Mouse (Mus musculus) brain, embryonic 14.5 days (tissue): ENCODE measurements around the gene Hoxa10. TPM values are rescaled to one million over a fixed set of nuclear protein-coding genes. Genes with fewer than 3 reads are reported as not detected.

ENCODE experiments used
- DNase-seq: peaks from one replicate; pipeline ENCODE4 v3.0.0-alpha.2; 2011; ENCODE audit warnings: low read depth
- CTCF ChIP-seq: fragments of 200-500 bp; IDR thresholded peaks from 2 replicates; pipeline ENCODE4 v1.5.1; 2012; ENCODE audit warnings: inconsistent platforms, mild to moderate bottlenecking, moderate library complexity, borderline replicate concordance; ENCODE audit not compliant: insufficient read depth, insufficient read length; ENCODE audit errors: extremely low read depth
- POLR2A ChIP-seq: fragments of 200-500 bp; IDR thresholded peaks from 2 replicates; pipeline ENCODE4 v1.6.1; 2012; ENCODE audit warnings: mild to moderate bottlenecking, inconsistent platforms, borderline replicate concordance; ENCODE audit not compliant: poor library complexity, insufficient read depth, insufficient read length, severe bottlenecking; ENCODE audit errors: extremely low read depth
- polyA plus RNA-seq: library from polyadenylated mRNA; depleted of rRNA; stranded (reverse); fragments of >200 nt; gene quantifications from 2 replicates; pipeline ENCODE4 v1.2.3, GENCODE M21; 2012

Gene Hoxa10
- polyA plus RNA-seq, 1 experiment = 0.08 TPM

DNA sequence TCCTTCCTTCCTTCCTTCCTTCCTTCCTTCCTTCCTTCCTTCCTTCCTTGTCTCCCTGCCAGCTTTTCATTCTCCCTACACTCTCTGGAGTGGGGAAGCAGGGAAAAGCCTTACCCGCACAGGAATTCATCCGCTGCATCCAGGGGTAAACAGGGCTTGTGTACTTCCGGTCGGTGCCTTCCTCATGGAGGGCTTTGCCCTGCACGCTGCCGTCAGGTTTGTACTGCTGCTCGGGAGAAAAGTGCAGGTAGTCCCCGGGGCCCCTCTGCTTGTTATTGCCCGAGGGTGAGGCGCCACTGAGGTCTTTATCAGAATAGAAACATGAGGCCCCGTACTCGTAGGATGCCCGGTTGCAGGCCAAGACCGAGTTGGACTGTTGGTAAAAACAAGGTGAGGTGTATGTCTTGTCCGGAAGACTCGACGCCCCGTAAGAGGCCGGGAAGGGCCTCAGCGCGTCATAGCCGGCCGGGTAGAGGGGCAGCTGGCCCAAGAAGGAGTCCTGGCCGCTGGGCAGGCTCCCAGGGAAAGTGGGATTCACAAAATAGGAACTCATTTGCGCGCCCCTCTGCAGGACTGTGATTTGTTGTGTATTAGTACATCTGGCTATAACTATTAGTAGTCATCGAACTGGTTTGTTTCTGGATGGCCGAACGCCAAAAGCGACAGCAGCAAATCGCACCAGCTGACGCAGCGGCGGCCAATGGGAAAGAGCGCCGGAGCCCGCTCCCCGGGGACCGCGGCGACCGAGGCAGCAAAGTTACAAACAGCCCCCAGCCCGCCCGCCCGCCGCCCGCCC lies 32.4 kb downstream of the Hoxa10 start, which contains the start of gene Hoxa6:
Hoxa6 (minus strand) TSS at position 651 of the 796 bp plus-strand sequence.
- TF ChIP-seq CTCF (no peak), POLR2A (no peak)
- no peak for DNase-seq

GRCm38 (mm10) chr6:52207684-52207976 lies 33.0 kb downstream of the Hoxa10 start:
- no peak for DNase-seq
- TF ChIP-seq CTCF = no peak
- no peak for TF ChIP-seq POLR2A

DNA sequence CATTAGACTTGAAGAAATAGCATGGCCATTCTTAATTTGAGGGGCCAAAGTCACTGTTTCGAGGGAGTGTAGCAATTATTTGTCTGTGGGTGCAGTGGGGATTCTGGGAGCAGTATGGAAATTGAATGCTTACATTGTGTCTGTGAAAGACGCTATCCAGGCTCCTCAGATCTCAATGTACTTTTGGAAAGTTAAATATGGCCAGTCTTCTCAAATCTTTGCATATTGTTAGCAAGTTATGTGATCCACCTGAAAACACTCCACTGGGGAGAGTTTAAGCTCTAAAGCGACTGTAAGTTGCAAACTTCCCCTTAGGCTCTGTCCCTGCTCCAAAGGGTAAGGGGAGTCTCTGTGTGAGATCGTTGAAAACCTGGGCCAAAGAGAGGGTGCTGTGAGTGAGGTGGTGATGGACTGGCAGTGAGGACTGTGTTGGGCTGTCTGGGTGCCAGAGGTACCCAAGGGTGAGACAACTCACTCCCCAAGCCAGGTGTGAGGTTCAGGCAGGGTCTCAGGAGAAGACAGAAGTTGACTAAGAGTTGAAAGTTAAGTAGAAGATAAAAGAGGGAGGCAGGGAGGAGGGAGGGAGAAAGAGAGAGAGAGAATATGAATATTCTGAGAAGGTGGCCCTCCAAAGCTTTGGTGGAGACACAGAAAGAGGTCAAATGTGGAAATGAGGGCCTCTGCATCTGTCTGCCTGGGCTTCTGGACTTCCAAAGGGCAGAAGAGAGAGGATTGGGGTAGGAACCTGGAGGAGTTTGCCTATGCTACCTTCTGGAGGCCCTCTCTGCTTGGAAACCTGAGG lies 33.6 kb downstream of the Hoxa10 start:
- no peak for TF ChIP-seq POLR2A
- no peak for DNase-seq

DNA sequence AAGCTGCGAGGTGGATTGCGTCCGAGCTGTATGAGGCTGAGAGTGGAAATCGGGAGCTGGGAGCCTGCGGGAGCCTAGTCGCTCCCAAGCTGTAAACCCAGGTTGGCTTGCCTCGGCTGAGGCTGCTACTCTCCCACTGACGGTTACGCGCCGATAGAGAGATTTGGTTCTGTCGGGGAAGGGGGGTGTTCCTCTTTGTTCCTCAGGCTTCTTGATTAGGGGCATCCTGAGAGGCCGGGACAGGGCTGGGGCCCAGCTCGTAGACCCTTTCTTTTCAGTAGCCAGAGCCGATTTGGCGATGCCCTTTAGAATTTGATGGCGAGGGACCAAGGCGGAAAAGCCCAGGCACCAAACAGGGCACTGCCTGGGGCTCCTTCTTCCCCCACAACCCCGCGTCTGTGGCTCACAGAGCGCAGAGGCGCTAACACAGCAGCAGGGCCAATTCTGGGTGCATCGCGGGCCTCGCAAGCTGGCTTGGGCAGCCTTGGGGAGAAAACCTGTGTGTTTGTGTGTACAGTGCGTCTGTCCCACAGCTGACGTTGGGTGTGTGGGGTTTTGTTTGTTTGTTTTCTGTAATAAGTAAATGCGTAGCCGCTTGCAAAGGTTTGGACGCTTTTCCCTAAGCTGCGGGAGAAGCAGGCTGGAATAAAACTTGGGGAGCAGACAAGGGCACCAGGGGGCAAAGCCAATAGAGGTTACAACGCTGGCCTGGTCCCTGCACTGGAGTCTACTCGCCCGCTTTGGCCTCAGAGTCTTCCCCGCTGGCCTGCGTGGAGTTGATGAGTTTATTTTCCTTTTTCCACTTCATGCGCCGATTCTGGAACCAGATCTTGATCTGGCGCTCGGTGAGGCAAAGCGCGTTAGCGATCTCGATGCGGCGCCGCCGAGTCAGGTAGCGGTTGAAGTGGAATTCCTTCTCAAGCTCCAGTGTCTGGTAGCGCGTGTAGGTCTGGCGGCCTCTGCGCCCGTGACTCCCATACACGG lies 34.7 kb downstream of the Hoxa10 start:
- no peak for DNase-seq
- TF ChIP-seq CTCF = no peak
- no peak for TF ChIP-seq POLR2A

GRCm38 (mm10) chr6:52205221-52205620 lies 35.4 kb downstream of the Hoxa10 start:
- DNase-seq = no peak
- TF ChIP-seq POLR2A (no peak), CTCF (no peak)

DNA sequence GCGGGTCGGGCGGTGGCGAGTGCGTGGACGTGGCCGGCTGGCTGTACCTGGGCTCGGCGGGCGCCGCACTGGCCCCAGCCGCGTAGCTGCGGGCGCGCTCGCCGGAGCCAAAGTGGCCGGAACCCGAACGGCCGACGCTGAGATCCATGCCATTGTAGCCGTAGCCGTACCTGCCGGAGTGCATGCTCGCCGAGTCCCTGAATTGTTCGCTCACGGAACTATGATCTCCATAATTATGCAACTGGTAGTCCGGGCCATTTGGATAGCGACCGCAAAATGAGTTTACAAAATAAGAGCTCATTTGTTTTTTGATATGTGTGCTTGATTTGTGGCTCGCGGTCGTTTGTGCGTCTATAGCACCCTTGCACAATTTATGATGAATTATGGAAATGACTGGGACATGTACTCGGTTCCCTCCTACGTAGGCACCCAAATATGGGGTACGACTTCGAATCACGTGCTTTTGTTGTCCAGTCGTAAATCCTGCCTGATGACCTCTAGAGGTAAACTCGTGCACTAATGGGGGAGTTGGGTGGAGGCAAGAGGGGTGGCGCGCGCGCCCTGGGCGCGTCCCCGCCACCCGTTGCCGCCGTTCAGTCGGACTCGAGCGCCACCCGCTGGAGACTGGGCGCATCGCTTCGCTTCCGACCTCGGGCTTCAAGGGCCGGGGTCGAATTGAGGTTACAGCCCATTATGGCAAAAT lies 36.5 kb downstream of the Hoxa10 start, which contains the start of gene Hoxa5:
Hoxa5 (minus strand) TSS at position 538 of the 703 bp plus-strand sequence.
- TF ChIP-seq CTCF (peak; percentile 71), POLR2A (no peak)
- DNase-seq = no peak

DNA sequence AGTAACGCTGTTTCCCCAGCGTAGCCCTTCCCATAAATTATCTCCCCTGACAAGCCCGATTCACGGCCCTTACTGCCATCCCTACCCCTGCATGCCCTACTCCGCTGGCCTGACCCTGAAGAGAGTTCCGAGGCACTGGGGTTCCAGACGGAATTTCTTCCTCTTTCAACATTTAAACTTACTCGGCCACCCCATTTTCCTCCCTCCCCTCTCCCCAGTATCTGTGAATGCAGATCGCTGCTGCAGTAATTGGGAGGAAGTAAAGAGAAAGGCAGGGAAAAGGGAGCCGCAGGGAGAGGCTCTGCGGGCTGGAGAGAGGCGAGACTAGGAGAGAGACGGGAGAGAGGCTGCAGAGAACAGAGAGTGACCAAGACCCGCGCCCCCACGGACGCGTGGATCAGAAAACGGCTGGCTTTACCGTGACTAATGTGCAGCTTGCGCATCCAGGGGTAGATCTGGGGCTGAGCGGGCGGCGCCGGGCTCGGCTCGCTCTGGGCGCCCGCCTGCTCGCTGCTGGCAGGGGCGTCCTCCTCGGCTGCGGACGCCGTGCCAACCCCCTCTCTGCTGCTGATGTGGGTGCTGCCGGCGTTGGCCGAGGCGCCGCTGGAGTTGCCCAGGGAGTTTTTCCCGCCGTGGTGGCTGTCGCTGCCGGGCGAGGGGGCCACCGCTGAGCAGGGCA lies 37.1 kb downstream of the Hoxa10 start:
- no peak for DNase-seq
- TF ChIP-seq POLR2A (no peak), CTCF (no peak)

GRCm38 (mm10) chr6:52203121-52203370 lies 37.6 kb downstream of the Hoxa10 start:
- TF ChIP-seq POLR2A (no peak), CTCF (no peak)
- no peak for DNase-seq

- TF ChIP-seq POLR2A (no peak), CTCF (no peak)
- DNase-seq = no peak
Observed at GRCm38 (mm10) chr6:52202362-52203120, 38.1 kb downstream of the Hoxa10 start.

DNA sequence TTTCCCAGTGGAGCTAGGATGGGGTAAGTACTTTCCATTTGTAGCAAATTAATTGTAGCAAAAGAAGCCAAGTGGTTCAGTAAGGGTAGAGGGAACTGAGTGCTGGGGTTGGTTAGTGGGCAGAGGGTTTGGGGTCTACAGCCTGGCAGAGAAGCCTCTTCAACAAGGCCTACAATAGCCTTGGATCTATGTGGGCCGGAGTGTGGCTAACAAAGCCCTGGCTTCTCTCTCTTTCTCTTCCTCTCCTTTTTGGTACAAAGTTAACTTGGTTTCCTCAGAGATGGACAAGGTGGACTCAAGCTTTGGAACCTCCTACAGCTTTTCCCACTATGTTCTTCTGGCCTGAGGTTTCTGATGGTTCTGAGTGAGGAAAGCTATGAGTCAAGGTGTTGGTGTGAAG lies 39.4 kb downstream of the Hoxa10 start:
- DNase-seq = no peak
- no peak for TF ChIP-seq POLR2A
